Mouse (Mus musculus): ENCODE measurements around the gene Dclk2. TPM values are rescaled to one million over a fixed set of nuclear protein-coding genes. Genes with fewer than 3 reads are reported as not detected.

Dclk2 gene
- polyA plus RNA-seq, 1 experiment from 2014 or later = 9.1 TPM

- Histone ChIP-seq H3K4me1 (replicated peaks; ENCODE audit: control insufficient read depth, insufficient read depth, low read length) (peaks cover 20% of the 10 kb centered on the region; the same call in 1 of the 2 replicates), H3K27ac (ENCODE audit: low read depth) (peak overlapping the region; percentile 82), H3K4me2 (ENCODE audit: low read length) (0 out of 2 replicates have a peak overlapping the region, but pooled peaks have one; percentile 7), H3K4me3 (ENCODE audit: low read depth, low read length) (no peak overlapping the region), H3K36me3 (ENCODE audit: control insufficient read depth, insufficient read depth, low read length) (0 out of 2 replicates have a peak, but pooled peaks cover 2% of the 10 kb centered on the region), H3K27me3 (replicated peaks; ENCODE audit: control insufficient read depth, insufficient read depth, low read length) (no peaks in the 10 kb centered on the region), H3K9me3 (ENCODE audit: control insufficient read depth, low read length) (no peaks in the 10 kb centered on the region), H3K9ac (ENCODE audit: low read length) (no peak overlapping the region)
- 20% methylated on average over 2 of the region's 2 CpGs for WGBS
- ATAC-seq (replicated peaks; ENCODE audit: low FRiP score, low TSS enrichment, low read depth) = no peak
- DNase-seq (ENCODE audit: low spot score) = no peak
These were observed 111.0 kb downstream of the Dclk2 start for GRCm38 (mm10) chr3:86809646-86810045.

- DNase-seq (ENCODE audit: low spot score) (no peak), ATAC-seq (replicated peaks; ENCODE audit: low FRiP score, low TSS enrichment, low read depth) (no peak)
- Histone ChIP-seq H3K4me2 (ENCODE audit: low read length) (peak overlapping the region; percentile 14; the same call in 1 of the 2 replicates), H3K4me3 (ENCODE audit: low read depth, low read length) (no peak overlapping the region), H3K27me3 (replicated peaks; ENCODE audit: control insufficient read depth, insufficient read depth, low read length) (no peaks in the 10 kb centered on the region), H3K9me3 (ENCODE audit: control insufficient read depth, low read length) (no peaks in the 10 kb centered on the region), H3K4me1 (replicated peaks; ENCODE audit: control insufficient read depth, insufficient read depth, low read length) (peaks cover 20% of the 10 kb centered on the region; the same call in 1 of the 2 replicates), H3K9ac (ENCODE audit: low read length) (peak overlapping the region; percentile 20; the same call in 1 of the 2 replicates), H3K27ac (ENCODE audit: low read depth) (peak overlapping the region; percentile 82), H3K36me3 (ENCODE audit: control insufficient read depth, insufficient read depth, low read length) (0 out of 2 replicates have a peak, but pooled peaks cover 2% of the 10 kb centered on the region)
- 47% methylated on average over 9 of the region's 9 CpGs for WGBS
These were observed 111.5 kb downstream of the Dclk2 start for GRCm38 (mm10) chr3:86809199-86809598.

- Histone ChIP-seq H3K4me3 (ENCODE audit: low read depth, low read length) (no peak overlapping the region), H3K4me2 (ENCODE audit: low read length) (no peak overlapping the region), H3K9ac (ENCODE audit: low read length) (no peak overlapping the region), H3K9me3 (ENCODE audit: control insufficient read depth, low read length) (no peaks in the 10 kb centered on the region), H3K27me3 (replicated peaks; ENCODE audit: control insufficient read depth, insufficient read depth, low read length) (no peaks in the 10 kb centered on the region), H3K4me1 (replicated peaks; ENCODE audit: control insufficient read depth, insufficient read depth, low read length) (peaks cover 20% of the 10 kb centered on the region; the same call in 1 of the 2 replicates), H3K36me3 (ENCODE audit: control insufficient read depth, insufficient read depth, low read length) (0 out of 2 replicates have a peak, but pooled peaks cover 2% of the 10 kb centered on the region), H3K27ac (ENCODE audit: low read depth) (peak overlapping the region; percentile 82; the same call in 1 of the 2 replicates)
- no peak for ATAC-seq (replicated peaks; ENCODE audit: low FRiP score, low TSS enrichment, low read depth)
- DNase-seq (ENCODE audit: low spot score) = no peak
- 66% methylated on average over 14 of the region's 14 CpGs for WGBS
These were observed 112.7 kb downstream of the Dclk2 start for GRCm38 (mm10) chr3:86807750-86808467.

- H3K9me3 ChIP-seq (ENCODE audit: control insufficient read depth, low read length) = no peaks in the 10 kb centered on the region
- H3K9ac ChIP-seq (ENCODE audit: low read length) = no peak overlapping the region
- no peak overlapping the region for H3K4me3 ChIP-seq (ENCODE audit: low read depth, low read length)
- ATAC-seq (replicated peaks; ENCODE audit: low FRiP score, low TSS enrichment, low read depth) (no peak), DNase-seq (ENCODE audit: low spot score) (no peak)
- WGBS = 90% methylated on average over 9 of the region's 9 CpGs
- no peak overlapping the region for H3K4me2 ChIP-seq (ENCODE audit: low read length)
- H3K4me1 ChIP-seq (replicated peaks; ENCODE audit: control insufficient read depth, insufficient read depth, low read length) = peaks cover 20% of the 10 kb centered on the region; the same call in 1 of the 2 replicates
- H3K36me3 ChIP-seq (ENCODE audit: control insufficient read depth, insufficient read depth, low read length) = 0 out of 2 replicates have a peak, but pooled peaks cover 2% of the 10 kb centered on the region
- H3K27me3 ChIP-seq (replicated peaks; ENCODE audit: control insufficient read depth, insufficient read depth, low read length) = no peaks in the 10 kb centered on the region
- no peak overlapping the region for H3K27ac ChIP-seq (ENCODE audit: low read depth)
These were observed 113.8 kb downstream of the Dclk2 start for GRCm38 (mm10) chr3:86806834-86807233.

GRCm38 (mm10) chr3:86804265-86804664 is 116.4 kb downstream of the Dclk2 start:
- DNase-seq (ENCODE audit: low spot score) = no peak
- Histone ChIP-seq H3K4me3 (ENCODE audit: low read depth, low read length) (no peak overlapping the region), H3K27me3 (replicated peaks; ENCODE audit: control insufficient read depth, insufficient read depth, low read length) (no peaks in the 10 kb centered on the region), H3K9ac (ENCODE audit: low read length) (no peak overlapping the region), H3K4me2 (ENCODE audit: low read length) (no peak overlapping the region), H3K36me3 (ENCODE audit: control insufficient read depth, insufficient read depth, low read length) (0 out of 2 replicates have a peak, but pooled peaks cover 2% of the 10 kb centered on the region), H3K4me1 (replicated peaks; ENCODE audit: control insufficient read depth, insufficient read depth, low read length) (peaks cover 14% of the 10 kb centered on the region; the same call in 1 of the 2 replicates), H3K9me3 (ENCODE audit: control insufficient read depth, low read length) (no peaks in the 10 kb centered on the region), H3K27ac (ENCODE audit: low read depth) (no peak overlapping the region)
- ATAC-seq (replicated peaks; ENCODE audit: low FRiP score, low TSS enrichment, low read depth) = no peak
- 90% methylated on average over 9 of the region's 9 CpGs for WGBS

- no peaks in the 10 kb centered on the region for H3K9me3 ChIP-seq (ENCODE audit: control insufficient read depth, low read length)
- peaks cover 4% of the 10 kb centered on the region; the same call in 1 of the 2 replicates for H3K4me1 ChIP-seq (replicated peaks; ENCODE audit: control insufficient read depth, insufficient read depth, low read length)
- no peak for DNase-seq (ENCODE audit: low spot score)
- H3K27me3 ChIP-seq (replicated peaks; ENCODE audit: control insufficient read depth, insufficient read depth, low read length) = no peaks in the 10 kb centered on the region
- ATAC-seq (replicated peaks; ENCODE audit: low FRiP score, low TSS enrichment, low read depth) = no peak
- H3K4me3 ChIP-seq (ENCODE audit: low read depth, low read length) = no peak overlapping the region
- 62% methylated on average over 8 of the region's 8 CpGs for WGBS
- 0 out of 2 replicates have a peak, but pooled peaks cover 2% of the 10 kb centered on the region for H3K36me3 ChIP-seq (ENCODE audit: control insufficient read depth, insufficient read depth, low read length)
- no peak overlapping the region for H3K27ac ChIP-seq (ENCODE audit: low read depth)
- no peak overlapping the region for H3K9ac ChIP-seq (ENCODE audit: low read length)
- H3K4me2 ChIP-seq (ENCODE audit: low read length) = no peak overlapping the region
These were observed 117.8 kb downstream of the Dclk2 start for GRCm38 (mm10) chr3:86802825-86803224.

GRCm38 (mm10) chr3:86800841-86801240 is 119.8 kb downstream of the Dclk2 start:
- Histone ChIP-seq H3K27me3 (replicated peaks; ENCODE audit: control insufficient read depth, insufficient read depth, low read length) (no peaks in the 10 kb centered on the region), H3K27ac (ENCODE audit: low read depth) (no peak overlapping the region), H3K4me3 (ENCODE audit: low read depth, low read length) (no peak overlapping the region), H3K9ac (ENCODE audit: low read length) (no peak overlapping the region), H3K36me3 (ENCODE audit: control insufficient read depth, insufficient read depth, low read length) (0 out of 2 replicates have a peak, but pooled peaks cover 2% of the 10 kb centered on the region), H3K4me2 (ENCODE audit: low read length) (no peak overlapping the region), H3K4me1 (replicated peaks; ENCODE audit: control insufficient read depth, insufficient read depth, low read length) (peaks cover 9% of the 10 kb centered on the region; the same call in 1 of the 2 replicates), H3K9me3 (ENCODE audit: control insufficient read depth, low read length) (no peaks in the 10 kb centered on the region)
- 66% methylated on average over 8 of the region's 8 CpGs for WGBS
- ATAC-seq (replicated peaks; ENCODE audit: low FRiP score, low TSS enrichment, low read depth) (no peak), DNase-seq (ENCODE audit: low spot score) (no peak)

GRCm38 (mm10) chr3:86799041-86799440 is 121.6 kb downstream of the Dclk2 start:
- Histone ChIP-seq H3K4me1 (replicated peaks; ENCODE audit: control insufficient read depth, insufficient read depth, low read length) (peaks cover 9% of the 10 kb centered on the region; the same call in 1 of the 2 replicates), H3K27ac (ENCODE audit: low read depth) (no peak overlapping the region), H3K4me3 (ENCODE audit: low read depth, low read length) (no peak overlapping the region), H3K9me3 (ENCODE audit: control insufficient read depth, low read length) (no peaks in the 10 kb centered on the region), H3K27me3 (replicated peaks; ENCODE audit: control insufficient read depth, insufficient read depth, low read length) (no peaks in the 10 kb centered on the region), H3K36me3 (ENCODE audit: control insufficient read depth, insufficient read depth, low read length) (no peaks in the 10 kb centered on the region), H3K4me2 (ENCODE audit: low read length) (no peak overlapping the region), H3K9ac (ENCODE audit: low read length) (no peak overlapping the region)
- no peak for ATAC-seq (replicated peaks; ENCODE audit: low FRiP score, low TSS enrichment, low read depth)
- 90% methylated on average over 9 of the region's 9 CpGs for WGBS
- no peak for DNase-seq (ENCODE audit: low spot score)

Measured in intestine, embryonic 14.5 days (tissue).